Mouse (Mus musculus) c-Kit-positive CD71-negative TER-119-negative erythroid progenitor cells, embryonic 14.5 days (primary cell): Measurements from ENCODE around the gene Map7d1.
A peak's percentile ranks its signal among the peaks of the same experiment; 100 is the strongest.

Experiments
- DNase-seq: peaks from one replicate; pipeline ENCODE4 v3.0.0-alpha.2; 2013; ENCODE audit warnings: low read depth

Map7d1 gene

GRCm38 (mm10) chr4:126201514-126202302 lies 54.4 kb downstream of the Map7d1 start:
- DNase-seq = peak; percentile 53

DNA sequence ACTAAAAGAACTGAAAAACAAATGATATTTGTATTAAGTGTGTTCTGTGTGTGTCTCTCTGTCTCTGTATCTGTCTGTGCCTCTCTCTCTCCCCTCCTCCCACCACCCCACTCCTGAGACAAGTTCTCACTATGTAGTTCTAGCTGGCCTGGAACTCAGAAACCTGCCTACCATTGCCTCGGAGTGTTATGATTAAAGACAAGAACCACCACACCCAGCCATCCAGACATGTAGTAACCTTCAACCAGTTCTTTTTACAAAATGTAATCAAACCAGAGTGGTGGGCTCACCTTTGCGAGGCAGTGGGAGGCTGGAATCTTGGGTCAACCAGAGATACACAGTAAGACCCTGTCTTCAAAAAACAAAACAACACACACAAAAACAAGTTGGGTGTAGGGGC lies 55.5 kb downstream of the Map7d1 start:
- DNase-seq = no peak

DNA sequence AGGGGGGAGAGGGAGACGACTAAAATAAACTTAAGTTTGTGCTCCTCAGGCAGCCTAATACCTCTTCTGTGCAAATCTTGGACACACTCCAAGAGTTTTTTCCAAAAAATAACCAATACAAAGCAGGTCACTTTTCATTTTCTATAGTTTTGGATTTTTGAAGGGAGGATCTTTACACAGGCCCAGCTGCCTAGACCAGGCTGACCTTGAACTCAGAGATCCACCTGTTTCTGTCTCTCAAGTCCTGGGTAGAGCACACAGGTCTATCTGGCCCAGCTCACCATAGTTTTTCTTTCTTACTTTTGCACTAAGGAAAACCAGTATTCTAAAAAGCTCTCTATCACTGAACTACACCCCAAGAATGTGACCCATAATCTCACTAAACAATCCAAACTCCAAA lies 56.1 kb downstream of the Map7d1 start:
- DNase-seq = no peak

DNA sequence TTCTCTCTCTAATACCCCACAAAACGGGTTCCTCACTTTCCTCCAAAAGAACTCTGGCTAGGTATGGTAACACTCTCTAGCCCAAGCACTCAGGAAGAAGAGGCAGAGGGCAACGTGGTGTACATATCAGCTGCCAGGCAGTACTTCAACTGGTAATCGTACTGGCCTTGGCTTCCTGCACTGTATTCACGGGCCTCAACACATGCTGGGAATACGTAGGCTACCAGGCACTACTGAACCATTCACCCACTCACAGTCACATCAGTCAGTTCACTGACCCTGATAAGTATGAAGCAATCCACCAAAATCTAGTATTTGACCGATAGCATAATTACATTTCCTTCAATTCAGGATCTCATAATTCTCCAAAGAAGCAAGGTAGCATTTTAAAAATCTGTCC lies 56.6 kb downstream of the Map7d1 start:
- DNase-seq = no peak

DNA sequence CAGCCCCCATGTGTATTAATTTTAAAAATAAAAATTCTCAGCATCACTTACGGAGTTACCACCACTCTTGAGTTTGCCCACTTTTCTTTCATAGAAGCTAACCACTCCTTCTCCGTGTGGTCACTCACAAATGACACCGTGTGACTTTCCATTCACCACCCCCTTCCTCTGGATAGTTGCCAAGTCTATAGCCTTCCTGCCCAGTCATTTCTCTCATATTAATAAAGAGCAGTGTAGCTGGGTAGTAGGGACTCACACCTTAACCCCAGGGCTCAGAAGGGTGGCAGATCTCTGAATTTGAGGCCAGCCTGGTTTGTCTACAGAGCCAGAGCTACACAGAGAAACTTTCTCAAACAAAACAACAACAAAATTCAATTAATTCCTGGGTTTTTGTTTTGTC lies 58.7 kb downstream of the Map7d1 start:
- DNase-seq = no peak

- DNase-seq = no peak
Measured at GRCm38 (mm10) chr4:126194916-126195315, 61.2 kb downstream of the Map7d1 start.

DNA sequence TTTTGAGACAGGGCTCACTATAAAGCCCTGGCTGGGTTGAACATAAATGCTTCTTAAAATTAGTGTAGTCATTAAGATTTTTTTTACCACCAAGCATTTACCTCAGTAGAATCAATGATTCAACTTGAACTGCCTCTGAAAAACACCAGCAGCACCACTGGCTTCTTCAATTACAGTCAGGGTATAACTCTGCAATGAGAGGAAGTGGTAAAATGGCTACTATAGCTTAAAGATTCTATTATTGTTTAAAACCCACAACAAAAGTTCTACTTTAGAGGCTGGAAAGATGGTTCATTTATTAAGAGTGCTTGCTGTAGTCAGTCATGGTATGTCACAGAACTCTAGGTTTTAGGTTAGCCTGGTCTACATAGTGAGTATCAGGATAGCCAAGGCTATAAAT lies 61.9 kb downstream of the Map7d1 start:
- no peak for DNase-seq

DNA sequence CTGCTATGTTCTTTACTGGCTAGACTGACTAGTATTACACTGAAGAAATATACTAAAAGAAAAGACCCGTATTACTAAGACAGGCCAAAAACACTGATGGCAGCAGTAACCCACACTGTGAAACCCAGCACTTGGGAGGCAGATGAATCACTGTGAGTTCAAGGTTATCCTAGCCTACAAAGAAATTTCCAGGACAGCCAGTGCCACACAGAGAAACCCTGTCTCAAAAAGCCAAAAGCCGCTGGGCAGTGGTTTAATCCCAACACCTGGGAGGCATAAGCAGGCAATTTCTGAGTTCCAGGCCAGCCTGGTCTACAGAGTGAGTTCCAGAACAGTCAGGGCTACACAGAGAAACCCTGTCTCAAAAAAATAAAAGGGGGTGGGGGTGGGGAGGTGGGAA lies 65.5 kb downstream of the Map7d1 start:
- no peak for DNase-seq

DNA sequence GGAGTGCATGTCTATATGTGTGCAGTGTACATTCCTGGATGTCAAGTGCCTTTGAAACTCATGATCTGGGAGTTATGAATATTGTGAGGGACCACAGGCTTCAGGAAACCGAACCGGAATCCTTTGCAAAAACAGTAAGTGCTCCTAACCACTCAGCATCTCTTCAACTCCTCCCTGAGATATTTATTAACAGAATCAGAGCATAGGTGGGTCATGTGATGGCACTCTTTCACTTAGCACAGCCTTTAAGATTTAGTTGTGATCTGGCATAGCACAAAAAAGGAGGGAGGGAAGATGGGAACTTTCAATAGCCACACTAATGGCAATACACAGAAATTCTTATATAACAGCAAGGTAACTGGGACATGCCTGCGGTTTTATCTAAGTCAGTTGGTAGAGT lies 69.0 kb downstream of the Map7d1 start:
- no peak for DNase-seq

DNA sequence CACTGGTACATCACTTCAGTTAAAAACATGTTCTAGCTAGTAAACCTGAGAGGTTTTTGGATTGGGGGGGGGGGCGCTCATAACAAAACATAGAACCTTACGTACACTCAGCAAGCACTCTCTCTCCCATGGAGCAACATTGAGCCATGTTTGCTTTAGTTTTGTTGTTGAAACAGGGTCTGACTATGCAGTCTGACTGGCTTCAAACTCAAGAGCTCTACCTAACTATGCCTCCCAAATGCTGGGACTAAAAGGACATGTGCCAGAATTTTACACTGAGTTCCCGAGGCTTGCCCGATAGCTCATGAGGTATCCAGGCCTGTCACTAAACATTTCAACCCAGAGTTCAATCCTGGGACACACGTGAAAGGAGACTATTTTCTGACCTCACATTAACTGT lies 73.1 kb downstream of the Map7d1 start:
- no peak for DNase-seq
